Mouse (Mus musculus): ENCODE measurements around the gene Pbx1.

GRCm38 (mm10) chr1:168101514-168101913 lies 330.6 kb downstream of the Pbx1 start:
- TF ChIP-seq POLR2A (IDR thresholded peaks at IDR 0.05; ENCODE audit: low read depth, low read length) (no peak), CTCF (conservative IDR thresholded peaks at IDR 0.05; ENCODE audit: insufficient read depth, insufficient read length, low read depth, low read length) (no peak)
